Mouse (Mus musculus): ENCODE results near the gene Map3k15. TPM values are rescaled to one million over a fixed set of nuclear protein-coding genes. Genes with fewer than 3 reads are reported as not detected.

The Map3k15 gene
- total RNA-seq, 2 experiments from 2014 or later: 1.4 to 2.6 TPM

- DNase-seq (ENCODE audit: low spot score in 2 of 2): no peak
Measured at GRCm38 (mm10) chrX:160134136-160134843, 146.1 kb downstream of the Map3k15 start.

DNA sequence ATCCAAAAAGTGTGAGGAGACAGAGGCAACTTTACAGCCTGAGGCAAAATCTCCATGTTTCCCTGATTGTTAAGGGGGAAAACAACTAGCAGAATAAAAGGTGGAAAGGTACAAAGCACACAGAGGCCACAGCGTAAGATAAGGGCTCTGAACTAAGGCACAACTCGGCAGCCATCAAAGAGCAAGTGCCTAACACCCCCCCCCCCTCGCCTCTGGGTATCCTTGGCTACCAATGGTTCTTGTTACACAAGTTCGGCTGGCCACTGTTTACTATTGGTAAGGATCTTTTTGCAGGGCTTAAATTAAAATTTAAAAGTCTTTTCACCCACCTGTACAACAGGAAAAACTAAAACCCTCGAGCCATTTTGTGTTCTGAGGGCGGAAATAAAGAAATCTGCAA lies 147.5 kb downstream of the Map3k15 start:
- no peak for DNase-seq (ENCODE audit: low spot score in 2 of 2)

- DNase-seq (ENCODE audit: low spot score in 2 of 2): no peak
Measured at GRCm38 (mm10) chrX:160136153-160136552, 147.9 kb downstream of the Map3k15 start.

DNA sequence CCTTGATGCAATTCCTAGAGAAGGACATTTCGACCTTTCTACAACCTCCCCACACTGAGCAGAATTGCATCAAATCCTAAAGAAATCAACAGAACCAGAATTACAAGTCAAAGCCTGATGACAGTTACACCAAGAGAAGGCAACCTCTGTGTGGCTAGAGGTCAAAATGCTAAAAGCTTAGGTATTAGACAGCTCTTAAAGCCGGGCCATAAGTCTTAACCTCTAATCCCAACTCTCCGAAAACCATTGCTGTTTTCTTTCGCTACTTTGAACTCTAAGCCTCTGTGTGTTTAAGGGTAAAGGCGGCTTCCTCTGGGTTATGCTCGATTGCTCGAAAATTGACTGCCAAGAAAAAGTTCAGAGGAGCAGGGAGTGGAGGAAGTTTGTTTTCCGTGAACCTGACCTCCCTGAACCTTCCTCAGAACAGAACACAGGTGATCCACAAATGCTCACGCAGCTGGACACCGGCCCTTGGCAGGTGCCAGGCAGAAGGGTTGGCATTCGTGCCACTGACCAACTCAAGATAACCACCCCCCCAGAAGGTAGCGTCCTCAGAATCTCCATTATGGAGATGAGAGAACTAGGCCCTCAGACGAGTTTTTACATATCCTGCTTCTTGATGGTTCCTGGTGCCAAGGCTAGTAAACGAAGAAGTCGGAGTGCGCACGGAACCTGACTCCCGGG lies 149.1 kb downstream of the Map3k15 start:
- DNase-seq (ENCODE audit: low spot score in 2 of 2): no peak

DNA sequence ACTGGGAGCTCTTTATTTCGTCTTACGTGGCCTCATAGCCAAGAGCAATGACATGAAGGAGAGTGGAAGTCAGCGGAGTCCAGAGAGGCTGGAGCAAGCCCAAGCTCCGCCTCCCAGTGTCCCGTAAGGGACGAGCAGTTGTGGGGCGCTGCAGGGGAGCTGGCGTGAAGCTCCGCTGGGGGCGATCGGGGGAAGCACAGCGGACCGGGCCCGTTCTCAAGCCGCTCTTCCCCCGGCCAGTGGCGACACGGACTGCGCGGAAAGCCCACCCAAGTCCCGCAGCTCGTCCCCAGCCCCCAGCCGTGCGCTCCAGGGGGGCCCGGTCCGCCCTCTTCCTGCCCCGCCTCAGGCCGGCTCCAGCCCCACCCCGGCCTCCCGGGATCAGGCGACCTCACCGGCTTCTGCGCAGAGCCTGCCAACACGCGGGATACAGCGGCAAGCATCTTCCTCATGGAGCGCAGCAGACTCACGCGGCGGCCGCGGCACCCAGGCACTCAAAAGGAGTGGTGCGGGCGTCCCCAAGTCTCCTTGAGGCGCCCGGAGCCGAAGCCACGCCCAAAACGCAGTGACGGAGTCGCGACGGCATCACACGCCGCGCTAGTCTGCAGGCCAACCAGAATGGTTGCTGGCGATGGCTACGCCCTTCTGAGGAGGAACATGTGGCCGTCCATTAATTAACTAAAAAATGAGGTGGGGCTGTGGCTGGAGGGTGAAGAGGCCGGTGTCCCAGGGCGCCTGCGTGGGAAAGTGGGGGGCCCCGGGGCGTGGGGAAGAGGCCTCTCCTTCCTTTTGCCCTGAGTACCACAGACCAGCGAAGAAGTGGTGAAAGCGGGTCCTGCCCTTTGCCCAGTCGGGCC lies 149.9 kb downstream of the Map3k15 start, which contains the start of gene Pdha1:
Gene Pdha1, minus strand, starts transcription at position 553 of the 857 bp plus-strand sequence.
- peak; percentile 33 to 65 for DNase-seq (ENCODE audit: low spot score in 2 of 2)

DNA sequence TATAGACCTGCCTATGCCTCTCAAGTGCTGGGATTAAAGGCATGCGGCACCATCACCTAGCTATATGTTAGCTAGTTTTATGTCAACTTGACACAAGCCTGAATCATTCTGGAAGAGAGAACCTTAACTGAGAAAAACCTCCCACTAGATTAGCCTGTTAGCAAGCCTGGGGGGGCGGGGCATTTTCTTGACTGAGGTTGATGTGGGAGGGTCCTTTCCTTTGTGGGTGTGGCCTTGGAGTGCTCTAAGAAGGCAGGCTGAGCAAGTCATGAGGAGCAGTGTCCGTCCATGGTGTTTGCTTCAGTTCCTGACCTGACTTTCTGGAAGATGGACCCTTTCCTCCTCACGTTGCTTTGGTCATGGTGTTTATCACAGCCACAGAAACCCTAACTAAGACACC lies 158.6 kb downstream of the Map3k15 start:
- no peak for DNase-seq (ENCODE audit: low spot score in 2 of 2)

DNA sequence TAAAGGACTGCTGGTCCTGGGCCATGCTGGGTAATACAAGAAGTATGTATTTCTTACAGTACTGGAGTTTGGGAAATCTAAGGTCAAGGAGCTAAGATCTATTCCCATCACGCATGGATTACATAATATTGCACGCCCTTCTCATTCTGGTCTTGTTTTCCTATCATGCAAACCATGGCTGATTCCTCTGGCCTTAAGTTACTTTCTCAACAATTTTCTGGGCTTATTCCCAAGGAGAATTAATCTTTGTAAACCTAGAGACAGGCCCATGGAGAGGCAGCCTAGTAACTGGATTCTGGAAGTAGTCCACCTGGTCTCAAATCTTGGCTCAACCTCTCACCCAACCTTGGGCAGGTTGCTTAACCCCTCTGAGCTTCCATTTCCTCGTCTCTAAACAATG lies 159.2 kb downstream of the Map3k15 start:
- DNase-seq (ENCODE audit: low spot score in 2 of 2): no peak

DNA sequence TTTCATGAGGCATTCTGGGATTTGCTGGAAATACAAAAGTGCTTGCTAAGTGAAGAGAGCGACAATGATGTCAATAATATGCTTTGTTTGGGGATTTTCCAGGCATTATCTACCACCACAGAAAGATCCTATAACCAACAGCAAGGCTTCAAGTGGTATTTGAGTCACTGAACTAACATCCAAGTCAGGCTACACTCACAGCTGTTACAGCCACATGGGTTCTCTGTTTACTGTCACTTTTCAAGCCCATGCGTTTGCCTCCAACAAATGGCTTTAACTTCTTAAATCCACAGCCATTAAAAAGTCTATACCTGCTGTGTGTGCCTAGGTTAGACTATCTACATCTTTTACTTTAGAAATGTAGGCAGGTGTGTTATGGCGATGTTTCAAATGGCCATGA lies 160.6 kb downstream of the Map3k15 start:
- DNase-seq (ENCODE audit: low spot score in 2 of 2): no peak

DNA sequence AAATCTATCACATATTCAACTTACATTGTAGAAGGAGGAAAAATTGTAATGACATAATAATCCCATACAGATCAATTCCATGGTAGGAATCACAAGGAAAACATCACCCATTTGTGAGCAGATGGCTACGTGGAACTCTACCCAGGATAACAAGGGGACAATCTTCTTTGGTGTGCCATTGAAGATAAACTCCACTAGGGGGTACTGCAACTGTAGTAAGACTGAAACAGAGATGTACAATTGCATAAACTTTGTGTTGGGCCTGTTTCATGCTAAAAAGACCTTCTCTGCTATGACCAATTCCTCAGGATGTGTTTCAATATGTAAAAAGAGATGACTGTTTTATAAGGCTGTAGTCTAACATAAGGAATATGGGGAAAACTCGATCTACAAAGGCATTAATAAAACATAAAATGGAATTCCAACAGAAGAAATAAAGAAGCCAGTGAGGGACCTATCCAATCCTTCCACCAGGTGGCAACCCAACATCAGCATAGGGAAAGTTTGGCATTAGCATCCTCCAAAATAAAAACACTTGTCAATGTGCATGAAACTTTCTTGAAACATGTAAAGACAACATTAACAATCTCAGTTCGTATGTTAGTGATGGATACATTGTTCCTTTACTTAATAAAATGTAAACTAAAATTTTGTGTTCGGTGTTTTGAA lies 165.0 kb downstream of the Map3k15 start:
- DNase-seq (ENCODE audit: low spot score in 2 of 2): no peak

- no peak for DNase-seq (ENCODE audit: low spot score in 2 of 2)
Measured at GRCm38 (mm10) chrX:160164259-160164658, 176.0 kb downstream of the Map3k15 start.

- DNase-seq (ENCODE audit: low spot score in 2 of 2): no peak
Measured at GRCm38 (mm10) chrX:160166246-160166985, 178.2 kb downstream of the Map3k15 start.

DNA sequence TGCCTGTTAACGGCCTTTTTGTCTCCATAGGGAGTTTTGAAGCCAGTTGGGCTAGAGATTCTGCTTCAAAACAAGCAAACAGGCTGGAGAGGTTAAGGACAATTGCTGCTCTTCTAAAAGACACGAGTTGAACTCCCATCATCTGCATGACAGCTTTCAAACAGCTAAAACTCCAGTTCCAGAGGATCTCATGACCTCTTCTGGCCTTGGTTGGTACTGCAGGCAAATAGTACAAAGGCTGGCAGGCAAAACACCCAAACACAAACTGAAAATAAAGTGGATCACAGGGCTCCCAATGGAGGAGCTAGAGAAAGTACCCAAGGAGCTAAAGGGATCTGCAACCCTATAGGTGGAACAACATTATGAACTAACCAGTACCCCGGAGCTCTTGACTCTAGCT lies 181.9 kb downstream of the Map3k15 start:
- peak in 1 of 2 experiments; percentile 6 for DNase-seq (ENCODE audit: low spot score in 2 of 2)

Other genes starting within 250 kb of the Map3k15 start
- 100 to 1,000 TPM; 162 to 198 TPM for gene Pdha1, start 150.0 kb downstream of the Map3k15 start, total RNA-seq (2021)